Mouse (Mus musculus) thymus, adult 2 months (tissue): Measurements from ENCODE around the gene Aldh3b2.

Experiments
- CTCF ChIP-seq: fragments of 200-500 bp; IDR thresholded peaks from 2 replicates; pipeline ENCODE4 v1.5.1; 2012; ENCODE audit warnings: mild to moderate bottlenecking, control low read depth, low read length, moderate library complexity, borderline replicate concordance; ENCODE audit not compliant: control insufficient read depth, poor library complexity, insufficient read depth; ENCODE audit errors: extremely low read depth
- POLR2A ChIP-seq: fragments of 200-500 bp; IDR thresholded peaks from 2 replicates; pipeline ENCODE4 v1.6.1; 2012; ENCODE audit warnings: mild to moderate bottlenecking, low read length, control low read depth, moderate library complexity; ENCODE audit not compliant: control insufficient read depth, poor library complexity, insufficient read depth; ENCODE audit errors: extremely low read depth

- no peak for TF ChIP-seq CTCF
- no peak for TF ChIP-seq POLR2A
These were observed 5.6 kb upstream of the Aldh3b2 start for GRCm38 (mm10) chr19:3966330-3967075.
